Mouse (Mus musculus) megakaryocyte progenitor cell, adult 5-6 weeks (primary cell): Measurements from ENCODE around the gene Tmem184a. TPM values are rescaled to one million over a fixed set of nuclear protein-coding genes. Genes with fewer than 3 reads are reported as not detected.

Experiments used
- ATAC-seq: replicated peaks from 2 replicates; pipeline ENCODE4 v1.8.0; 2016; ENCODE audit warnings: mild to moderate bottlenecking, moderate TSS enrichment, inconsistent platforms; ENCODE audit not compliant: poor library complexity
- total RNA-seq, 2 experiments: library from RNA; stranded (forward) in 1 of 2; stranded (reverse) in 1 of 2; fragments of 157-497, 149-512 nt in 1 of 2; fragments of 200-1000 nt in 1 of 2; gene quantifications; 2 replicates each; pipeline versions ENCODE4 v1.2.3 to v1.2.4; 2015 to 2017

Gene Tmem184a
- 0.10 TPM in 1 of 2 replicates, not detected in the other for total RNA-seq (2015)
- not detected in 2 replicates for total RNA-seq (2017)

GRCm38 (mm10) chr5:139819538-139820181, at the start of gene Tmem184a:
TSS of gene Tmem184a (minus strand) at chr5:139819917.
- no peak for ATAC-seq

- ATAC-seq: no peak
Measured at GRCm38 (mm10) chr5:139862759-139863158, 43.0 kb upstream of the Tmem184a start.

GRCm38 (mm10) chr5:139860328-139861104, 40.8 kb upstream of the Tmem184a start:
- no peak for ATAC-seq

- ATAC-seq: no peak
Measured at GRCm38 (mm10) chr5:139849626-139850320, 30.1 kb upstream of the Tmem184a start.

GRCm38 (mm10) chr5:139839142-139839541, 19.4 kb upstream of the Tmem184a start:
- ATAC-seq: no peak

- peak; percentile 88 for ATAC-seq
Measured at GRCm38 (mm10) chr5:139838476-139838892, 18.8 kb upstream of the Tmem184a start.

GRCm38 (mm10) chr5:139835706-139836105, 16.0 kb upstream of the Tmem184a start:
- ATAC-seq: no peak

- no peak for ATAC-seq
Measured at GRCm38 (mm10) chr5:139832125-139832524, 12.4 kb upstream of the Tmem184a start.

- peak; percentile 78 for ATAC-seq
Measured at GRCm38 (mm10) chr5:139830734-139831133, 11.0 kb upstream of the Tmem184a start.

GRCm38 (mm10) chr5:139829384-139829783, 9.7 kb upstream of the Tmem184a start:
- ATAC-seq: no peak

GRCm38 (mm10) chr5:139827593-139827992, 7.9 kb upstream of the Tmem184a start:
- no peak for ATAC-seq

- peak; percentile 90 for ATAC-seq
Measured at GRCm38 (mm10) chr5:139826357-139827055, 6.8 kb upstream of the Tmem184a start, which contains the start of the genes Gm26938 and Psmg3. TSS of gene Gm26938 (minus strand) at chr5:139826407. TSS of gene Psmg3 (minus strand) at chr5:139826885.

- ATAC-seq: no peak
Measured at GRCm38 (mm10) chr5:139825947-139826346, 6.2 kb upstream of the Tmem184a start.

- no peak for ATAC-seq
Measured at GRCm38 (mm10) chr5:139824531-139824930, 4.8 kb upstream of the Tmem184a start.

GRCm38 (mm10) chr5:139821466-139822459, 2.0 kb upstream of the Tmem184a start:
- no peak for ATAC-seq

- peak; percentile 77 for ATAC-seq
Measured at GRCm38 (mm10) chr5:139818801-139819200, 916 bp downstream of the Tmem184a start.

GRCm38 (mm10) chr5:139818056-139818455, 1.7 kb downstream of the Tmem184a start:
- ATAC-seq: no peak

GRCm38 (mm10) chr5:139817292-139817691, 2.4 kb downstream of the Tmem184a start:
- peak; percentile 65 for ATAC-seq

- no peak for ATAC-seq
Measured at GRCm38 (mm10) chr5:139816445-139816844, 3.3 kb downstream of the Tmem184a start.

- ATAC-seq: no peak
Measured at GRCm38 (mm10) chr5:139815964-139816363, 3.8 kb downstream of the Tmem184a start.
